Comparison of ENCODE assay signal across 8 mouse cellular contexts in genomic region chr9:70208751-70209150, GRCm38 (mm10). TPM values are rescaled to one million over a fixed set of nuclear protein-coding genes. Genes with fewer than 3 reads are reported as not detected.
DNase-seq lines count a peak whose midpoint lies in the region; ATAC-seq and TF ChIP-seq lines count a peak whose summit lies in the region.

No protein-coding gene starts in this region.

- no peak overlapping the region for H3K27ac ChIP-seq in ES-E14 (ENCODE audit: insufficient read depth, low read depth, low read length, poor library complexity, severe bottlenecking)
- H3K27ac ChIP-seq in hindbrain, embryonic 12.5 days, result no peak overlapping the region
- H3K27ac ChIP-seq in liver, embryonic 16.5 days (ENCODE audit: low read length), result no peak overlapping the region

- H3K9me3 ChIP-seq in ES-E14 (ENCODE audit: control insufficient read depth, insufficient read depth, low read depth, low read length), result no peaks in the 10 kb centered on the region
- H3K9me3 ChIP-seq in hindbrain, embryonic 12.5 days (replicated peaks), result no peaks in the 10 kb centered on the region
- no peaks in the 10 kb centered on the region for H3K9me3 ChIP-seq in liver, embryonic 16.5 days (replicated peaks; ENCODE audit: control insufficient read depth, low read length)

- H3K4me2 ChIP-seq in hindbrain, embryonic 12.5 days (replicated peaks), result peak overlapping the region; percentile 98
- H3K4me2 ChIP-seq in liver, embryonic 16.5 days (ENCODE audit: low read depth, low read length), result peak overlapping the region; percentile 48

- peak; percentile 22 for DNase-seq in gastrocnemius, adult 18-20 months (ENCODE audit: low spot score)
- DNase-seq in gastrocnemius, postnatal 25 days, result no peak
- no peak for DNase-seq in ES-E14 (ENCODE audit: low read depth, low spot score)
- DNase-seq in yolk sac, embryonic 10.5 days (ENCODE audit: low spot score), result no peak
- no peak for DNase-seq in thymus, postnatal 14 days
- no peak for DNase-seq in urinary bladder, postnatal 4 days (ENCODE audit: low spot score in 2 of 2)

- 12% methylated on average over 12 of the region's 12 CpGs for WGBS in hindbrain, embryonic 12.5 days
- 14% methylated on average over 12 of the region's 12 CpGs for WGBS in liver, embryonic 16.5 days (ENCODE audit: insufficient replicate concordance)

- H3K36me3 ChIP-seq in ES-E14 (ENCODE audit: control insufficient read depth, insufficient read depth, low read length, poor library complexity, severe bottlenecking), result no peaks in the 10 kb centered on the region
- no peaks in the 10 kb centered on the region for H3K36me3 ChIP-seq in hindbrain, embryonic 12.5 days
- H3K36me3 ChIP-seq in liver, embryonic 16.5 days (ENCODE audit: control insufficient read depth, insufficient read depth), result no peaks in the 10 kb centered on the region

- H3K27me3 ChIP-seq in hindbrain, embryonic 12.5 days, result peaks cover 6% of the 10 kb centered on the region; the same call in 1 of the 2 replicates
- H3K27me3 ChIP-seq in liver, embryonic 16.5 days (ENCODE audit: control insufficient read depth, insufficient read depth, low read depth, low read length), result peaks cover 31% of the 10 kb centered on the region

- H3K4me3 ChIP-seq in ES-E14 (ENCODE audit: insufficient read depth in 1 of 2, low read depth in 1 of 2, low read length in 2 of 2, poor library complexity in 1 of 2, severe bottlenecking in 1 of 2), result peak overlapping the region; percentile 78 to 98; a peak in 3 of 4 replicates
- H3K4me3 ChIP-seq in hindbrain, embryonic 12.5 days, result peak overlapping the region; percentile 58
- peak overlapping the region; percentile 56 for H3K4me3 ChIP-seq in liver, embryonic 16.5 days (ENCODE audit: low read depth, low read length)

- in situ Hi-C loops in ES-E14 (cut with MboI; ENCODE audit: low sequenced_read_pairs in 2 of 2, unreplicated experiment in 2 of 2), result no loop called here

- H3K4me1 ChIP-seq in ES-E14 (ENCODE audit: control insufficient read depth in 2 of 2, insufficient read depth in 2 of 2, low read length in 2 of 2, poor library complexity in 1 of 2), result peaks cover 13 to 18% of the 10 kb centered on the region in 2 experiments
- peaks cover 20% of the 10 kb centered on the region for H3K4me1 ChIP-seq in hindbrain, embryonic 12.5 days
- H3K4me1 ChIP-seq in liver, embryonic 16.5 days (ENCODE audit: control insufficient read depth, low read depth, low read length), result no peaks in the 10 kb centered on the region

- no peak overlapping the region for H3K9ac ChIP-seq in ES-E14 (ENCODE audit: insufficient read depth, low read depth, low read length, poor library complexity, severe bottlenecking)
- peak overlapping the region; percentile 65; the same call in 1 of the 2 replicates for H3K9ac ChIP-seq in hindbrain, embryonic 12.5 days
- H3K9ac ChIP-seq in liver, embryonic 16.5 days (ENCODE audit: low read depth, low read length), result no peak overlapping the region

- no peak for ATAC-seq in hindbrain, embryonic 12.5 days (ENCODE audit: low FRiP score)
- ATAC-seq in liver, embryonic 16.5 days (ENCODE audit: low read depth), result no peak

TF ChIP-seq in ES-E14, 5 proteins besides CTCF, POLR2A, EP300 and RAD21:
- TF ChIP-seq ZNF384 (IDR thresholded peaks at IDR 0.05; ENCODE audit: low read depth, low read length) (no peak), HCFC1 (IDR thresholded peaks at IDR 0.05; ENCODE audit: borderline replicate concordance, insufficient read depth, low read length) (no peak), CHD2 (IDR thresholded peaks at IDR 0.05; ENCODE audit: low read depth, low read length) (no peak), ZC3H11A (IDR thresholded peaks at IDR 0.05; ENCODE audit: borderline replicate concordance, low read depth, low read length) (no peak), MAFK (IDR thresholded peaks at IDR 0.05; ENCODE audit: insufficient read depth, low read depth, low read length) (no peak)

RNA-seq across cellular contexts. Expression of gene Myo1e, which starts 1.6 kb away (rescaled TPM):
- 1 to 10 TPM; 6.8 to 8.7 TPM for total RNA-seq in gastrocnemius, adult 18-20 months (2021)
- 1 to 10 TPM; 8.6 to 8.9 TPM for total RNA-seq in gastrocnemius, postnatal 25 days (2021)
- total RNA-seq in ES-E14 (2012; rRNA removed), result 21.3 and 22.0 TPM in 2 replicates
- 16.2 and 17.9 TPM in 2 replicates for polyA plus RNA-seq in hindbrain, embryonic 12.5 days (2016; fragmentation: Nextera tagmentation; extraction: Ambion mirVana)
- 3.9 and 5.1 TPM in 2 replicates for polyA plus RNA-seq in liver, embryonic 16.5 days (2015; fragmentation: Nextera tagmentation; extraction: Ambion mirVana)
